8 mouse cellular contexts compared by ENCODE assay signal in genomic region chr5:123049271-123049670, GRCm38 (mm10). TPM values are rescaled to one million over a fixed set of nuclear protein-coding genes. Genes with fewer than 3 reads are reported as not detected.
A peak's percentile ranks its signal among the peaks of the same experiment; 100 is the strongest.
DNase-seq lines count a peak whose midpoint lies in the region; ATAC-seq and TF ChIP-seq lines count a peak whose summit lies in the region.

No protein-coding gene starts in this region.

- H3K4me3 ChIP-seq in kidney, embryonic 16.5 days (ENCODE audit: low read length), result peak overlapping the region; percentile 34
- H3K4me3 ChIP-seq in heart, postnatal 0 days (ENCODE audit: low read depth, low read length), result no peak overlapping the region
- peak overlapping the region; percentile 13; the same call in 1 of the 2 replicates for H3K4me3 ChIP-seq in limb, embryonic 15.5 days
- H3K4me3 ChIP-seq in midbrain, embryonic 15.5 days, result no peak overlapping the region

- ATAC-seq in kidney, embryonic 16.5 days (ENCODE audit: low FRiP score, low TSS enrichment), result peak; percentile 55; the same call in 1 of the 2 replicates
- ATAC-seq in heart, postnatal 0 days (ENCODE audit: insufficient read depth, low read depth), result 0 out of 2 replicates have a peak, but pooled peaks have one; percentile 32
- no peak for ATAC-seq in limb, embryonic 15.5 days (ENCODE audit: insufficient number of reproducible peaks, low FRiP score, low TSS enrichment, low read depth)
- no peak for ATAC-seq in midbrain, embryonic 15.5 days (replicated peaks)

- H3K9me3 ChIP-seq in kidney, embryonic 16.5 days (ENCODE audit: low read length), result peaks cover 4% of the 10 kb centered on the region; the same call in 1 of the 2 replicates
- no peaks in the 10 kb centered on the region; the same call in 1 of the 2 replicates for H3K9me3 ChIP-seq in heart, postnatal 0 days (replicated peaks; ENCODE audit: control insufficient read depth, low read length)
- no peaks in the 10 kb centered on the region for H3K9me3 ChIP-seq in limb, embryonic 15.5 days
- H3K9me3 ChIP-seq in midbrain, embryonic 15.5 days, result no peaks in the 10 kb centered on the region

- no peaks in the 10 kb centered on the region for H3K27me3 ChIP-seq in kidney, embryonic 16.5 days (ENCODE audit: insufficient read depth, low read length)
- H3K27me3 ChIP-seq in heart, postnatal 0 days (ENCODE audit: control insufficient read depth, insufficient read depth, low read length), result no peaks in the 10 kb centered on the region
- no peaks in the 10 kb centered on the region for H3K27me3 ChIP-seq in limb, embryonic 15.5 days
- no peaks in the 10 kb centered on the region for H3K27me3 ChIP-seq in midbrain, embryonic 15.5 days (replicated peaks)

- peak overlapping the region; percentile 63 for H3K9ac ChIP-seq in kidney, embryonic 16.5 days (replicated peaks; ENCODE audit: low read length)
- H3K9ac ChIP-seq in heart, postnatal 0 days (replicated peaks; ENCODE audit: low read depth, low read length), result no peak overlapping the region
- H3K9ac ChIP-seq in limb, embryonic 15.5 days, result no peak overlapping the region
- no peak overlapping the region for H3K9ac ChIP-seq in midbrain, embryonic 15.5 days

- H3K4me2 ChIP-seq in kidney, embryonic 16.5 days (replicated peaks; ENCODE audit: low read depth, low read length), result peak overlapping the region; percentile 48
- H3K4me2 ChIP-seq in heart, postnatal 0 days (ENCODE audit: low read depth, low read length), result peak overlapping the region; percentile 17; the same call in 1 of the 2 replicates
- peak overlapping the region; percentile 41 for H3K4me2 ChIP-seq in limb, embryonic 15.5 days
- peak overlapping the region; percentile 25 for H3K4me2 ChIP-seq in midbrain, embryonic 15.5 days

- TF ChIP-seq EP300 in heart, postnatal 0 days (IDR thresholded peaks at IDR 0.05; ENCODE audit: low read depth), result no peak

- DNase-seq in kidney, adult 18-20 months, result no peak
- peak; percentile 80 for DNase-seq in brain, embryonic 14.5 days (ENCODE audit: low read depth)
- peak; percentile 56 for DNase-seq in heart, postnatal 0 days (ENCODE audit: low spot score)
- no peak for DNase-seq in urinary bladder, postnatal 10 days (ENCODE audit: low spot score)
- no peak for DNase-seq in cerebellum, adult 11 months

- 1% methylated on average over 12 of the region's 12 CpGs for WGBS in kidney, embryonic 16.5 days
- WGBS in heart, postnatal 0 days, result 6% methylated on average over 12 of the region's 12 CpGs
- WGBS in limb, embryonic 15.5 days, result 5% methylated on average over 12 of the region's 12 CpGs
- 2% methylated on average over 12 of the region's 12 CpGs for WGBS in midbrain, embryonic 15.5 days

- H3K27ac ChIP-seq in kidney, embryonic 16.5 days (ENCODE audit: low read length), result peak overlapping the region; percentile 31
- H3K27ac ChIP-seq in heart, postnatal 0 days (ENCODE audit: low read depth), result no peak overlapping the region
- no peak overlapping the region for H3K27ac ChIP-seq in limb, embryonic 15.5 days
- H3K27ac ChIP-seq in midbrain, embryonic 15.5 days, result no peak overlapping the region

- peak; percentile 28; the same call in 1 of the 2 replicates for TF ChIP-seq CTCF in brain, embryonic 14.5 days (IDR thresholded peaks at IDR 0.05; ENCODE audit: borderline replicate concordance, extremely low read depth, insufficient read depth, insufficient read length)
- peak; percentile 22; the same call in 1 of the 2 replicates for TF ChIP-seq CTCF in heart, postnatal 0 days (IDR thresholded peaks at IDR 0.05; ENCODE audit: low read depth)

- no peak for TF ChIP-seq POLR2A in brain, embryonic 14.5 days (IDR thresholded peaks at IDR 0.05; ENCODE audit: borderline replicate concordance, extremely low read depth, insufficient read depth, insufficient read length, poor library complexity, severe bottlenecking)

- H3K4me1 ChIP-seq in kidney, embryonic 16.5 days (ENCODE audit: insufficient read depth, low read length), result peaks cover 7% of the 10 kb centered on the region
- H3K4me1 ChIP-seq in heart, postnatal 0 days (ENCODE audit: control insufficient read depth, insufficient read depth), result no peaks in the 10 kb centered on the region
- H3K4me1 ChIP-seq in limb, embryonic 15.5 days, result peaks cover 7% of the 10 kb centered on the region
- peaks cover 6% of the 10 kb centered on the region for H3K4me1 ChIP-seq in midbrain, embryonic 15.5 days

- H3K36me3 ChIP-seq in kidney, embryonic 16.5 days (ENCODE audit: insufficient read depth, low read length), result no peaks in the 10 kb centered on the region
- H3K36me3 ChIP-seq in heart, postnatal 0 days (replicated peaks; ENCODE audit: control insufficient read depth, insufficient read depth, low read length), result no peaks in the 10 kb centered on the region
- H3K36me3 ChIP-seq in limb, embryonic 15.5 days, result no peaks in the 10 kb centered on the region
- H3K36me3 ChIP-seq in midbrain, embryonic 15.5 days (replicated peaks), result no peaks in the 10 kb centered on the region

RNA-seq across cellular contexts. Expression of gene Morn3, which starts 2.5 kb away (rescaled TPM):
- 0.56 TPM in 1 of 2 replicates, not detected in the other for polyA plus RNA-seq in kidney, embryonic 16.5 days (2015; fragmentation: Nextera tagmentation; extraction: Ambion mirVana)
- polyA plus RNA-seq in brain, embryonic 14.5 days (2012; rRNA removed), result 0.16 and 0.59 TPM in 2 replicates
- total RNA-seq in heart, postnatal 0 days (2014; rRNA removed; ENCODE audit: low replicate concordance), result not detected in 2 replicates
- 0.36 TPM in 1 of 2 replicates, not detected in the other for polyA plus RNA-seq in heart, postnatal 0 days (2015; fragmentation: Nextera tagmentation; extraction: Ambion mirVana)
- polyA plus RNA-seq in limb, embryonic 15.5 days (2015; fragmentation: Nextera tagmentation; extraction: Ambion mirVana), result 1.0 TPM in 1 of 2 replicates, not detected in the other
- 1.5 TPM in 1 of 2 replicates, not detected in the other for polyA plus RNA-seq in midbrain, embryonic 15.5 days (2015; fragmentation: Nextera tagmentation; extraction: Ambion mirVana)

RNA-seq across cellular contexts. Expression of gene Tmem120b, which starts 18.9 kb away (rescaled TPM):
- polyA plus RNA-seq in kidney, embryonic 16.5 days (2015; fragmentation: Nextera tagmentation; extraction: Ambion mirVana), result 16.8 and 20.0 TPM in 2 replicates
- 13.9 and 16.0 TPM in 2 replicates for polyA plus RNA-seq in brain, embryonic 14.5 days (2012; rRNA removed)
- 6.5 and 8.7 TPM in 2 replicates for total RNA-seq in heart, postnatal 0 days (2014; rRNA removed; ENCODE audit: low replicate concordance)
- polyA plus RNA-seq in heart, postnatal 0 days (2015; fragmentation: Nextera tagmentation; extraction: Ambion mirVana), result 10.7 and 11.1 TPM in 2 replicates
- 18.8 and 23.1 TPM in 2 replicates for polyA plus RNA-seq in limb, embryonic 15.5 days (2015; fragmentation: Nextera tagmentation; extraction: Ambion mirVana)
- polyA plus RNA-seq in midbrain, embryonic 15.5 days (2015; fragmentation: Nextera tagmentation; extraction: Ambion mirVana), result 17.1 and 23.3 TPM in 2 replicates

RNA-seq across cellular contexts. Expression of gene Orai1, which starts 34.4 kb away (rescaled TPM):
- 17.5 and 22.1 TPM in 2 replicates for polyA plus RNA-seq in kidney, embryonic 16.5 days (2015; fragmentation: Nextera tagmentation; extraction: Ambion mirVana)
- 21.2 and 23.6 TPM in 2 replicates for polyA plus RNA-seq in brain, embryonic 14.5 days (2012; rRNA removed)
- total RNA-seq in heart, postnatal 0 days (2014; rRNA removed; ENCODE audit: low replicate concordance), result 23.9 and 43.4 TPM in 2 replicates
- 18.7 and 21.2 TPM in 2 replicates for polyA plus RNA-seq in heart, postnatal 0 days (2015; fragmentation: Nextera tagmentation; extraction: Ambion mirVana)
- polyA plus RNA-seq in limb, embryonic 15.5 days (2015; fragmentation: Nextera tagmentation; extraction: Ambion mirVana), result 16.4 and 18.2 TPM in 2 replicates
- polyA plus RNA-seq in midbrain, embryonic 15.5 days (2015; fragmentation: Nextera tagmentation; extraction: Ambion mirVana), result 11.6 and 13.6 TPM in 2 replicates

RNA-seq across cellular contexts. Expression of gene Kdm2b, which starts 59.6 kb away (rescaled TPM):
- polyA plus RNA-seq in kidney, embryonic 16.5 days (2015; fragmentation: Nextera tagmentation; extraction: Ambion mirVana), result 92.2 and 95.6 TPM in 2 replicates
- polyA plus RNA-seq in brain, embryonic 14.5 days (2012; rRNA removed), result 81.7 and 102 TPM in 2 replicates
- 29.3 and 38.8 TPM in 2 replicates for total RNA-seq in heart, postnatal 0 days (2014; rRNA removed; ENCODE audit: low replicate concordance)
- 12.4 and 14.7 TPM in 2 replicates for polyA plus RNA-seq in heart, postnatal 0 days (2015; fragmentation: Nextera tagmentation; extraction: Ambion mirVana)
- polyA plus RNA-seq in limb, embryonic 15.5 days (2015; fragmentation: Nextera tagmentation; extraction: Ambion mirVana), result 42.1 and 46.0 TPM in 2 replicates
- 115 and 123 TPM in 2 replicates for polyA plus RNA-seq in midbrain, embryonic 15.5 days (2015; fragmentation: Nextera tagmentation; extraction: Ambion mirVana)

Comparison
In these comparisons a context has a peak if more than half of its experiments do, and no peak if none do; other contexts are left out.
1. ATAC-seq: peak in kidney, embryonic 16.5 days (single experiment) and heart, postnatal 0 days (single experiment); none in limb, embryonic 15.5 days (single experiment) and midbrain, embryonic 15.5 days (single experiment).
2. H3K4me3 ChIP-seq: peak in kidney, embryonic 16.5 days (single experiment) and limb, embryonic 15.5 days (single experiment); none in heart, postnatal 0 days (single experiment) and midbrain, embryonic 15.5 days (single experiment).
3. DNase-seq: peak in brain, embryonic 14.5 days (single experiment) and heart, postnatal 0 days (single experiment); none in kidney, adult 18-20 months (single experiment), urinary bladder, postnatal 10 days (single experiment) and cerebellum, adult 11 months (single experiment).
4. Peak in every context shown above with its lines, with median percentiles within 50 percentile points of each other: H3K4me2 ChIP-seq.